Mouse (Mus musculus) CH12.LX (cell line): Measurements from ENCODE around the gene Ccr1l1. TPM values are rescaled to one million over a fixed set of nuclear protein-coding genes. Genes with fewer than 3 reads are reported as not detected.

Experiments
- DNase-seq: peaks from one replicate; pipeline ENCODE4 v3.0.0-alpha.2; 2013; ENCODE audit errors: extremely low read depth
- H3K27ac ChIP-seq: 2 replicates; pipeline ENCODE4 v1.5.1; 2012; ENCODE audit warnings: low read depth, mild to moderate bottlenecking, control low read depth, moderate library complexity; ENCODE audit not compliant: insufficient read depth
- H3K27me3 ChIP-seq: replicated peaks from 2 replicates; pipeline ENCODE3; 2012; ENCODE audit warnings: inconsistent platforms
- H3K36me3 ChIP-seq, 2 experiments: replicated peaks in 1 of 2; 2 replicates each; pipeline versions ENCODE3 to v1.6.1; 2012; ENCODE audit warnings: inconsistent platforms in 1 of 2, low read length in 1 of 2, mild to moderate bottlenecking in 1 of 2, mixed read lengths in 1 of 2, moderate library complexity in 1 of 2; ENCODE audit not compliant: control insufficient read depth in 1 of 2, insufficient read depth in 1 of 2
- H3K4me1 ChIP-seq, 2 experiments: 2 replicates each; pipeline ENCODE4 v1.6.1; 2012; ENCODE audit warnings: inconsistent platforms in 1 of 2, moderate library complexity in 1 of 2; ENCODE audit not compliant: insufficient read depth in 2 of 2, control insufficient read depth in 1 of 2
- H3K4me2 ChIP-seq: 2 replicates; pipeline ENCODE4 v1.6.1; 2012; ENCODE audit warnings: low read depth, mild to moderate bottlenecking, control low read depth; ENCODE audit not compliant: poor library complexity, insufficient read depth, severe bottlenecking
- H3K4me3 ChIP-seq, 3 experiments: fragments of 150-350 bp in 1 of 3; sonication (generic) in 1 of 3; replicated peaks in 1 of 3; 2 replicates each; pipeline versions ENCODE3 to v1.5.1; 2011 to 2012; ENCODE audit warnings: low read depth in 2 of 3, low read length in 2 of 3, mild to moderate bottlenecking in 2 of 3, moderate library complexity in 2 of 3, control low read depth in 1 of 3, improper control_type of control experiment in 1 of 3, inconsistent platforms in 1 of 3, mixed read lengths in 1 of 3; ENCODE audit not compliant: poor library complexity in 1 of 3
- H3K79me2 ChIP-seq: replicated peaks from 2 replicates; pipeline ENCODE4 v1.6.1; 2012; ENCODE audit warnings: mild to moderate bottlenecking, moderate library complexity; ENCODE audit not compliant: control insufficient read depth, poor library complexity, insufficient read depth, severe bottlenecking; ENCODE audit errors: extremely low read depth
- H3K9ac ChIP-seq: 2 replicates; pipeline ENCODE4 v1.6.1; 2012; ENCODE audit warnings: low read depth, mild to moderate bottlenecking, control low read depth, moderate library complexity; ENCODE audit not compliant: insufficient read depth
- H3K9me3 ChIP-seq: replicated peaks from 2 replicates; pipeline ENCODE3; 2012; ENCODE audit warnings: low read length, inconsistent platforms, mixed read lengths
- BHLHE40 ChIP-seq: IDR thresholded peaks from 2 replicates; pipeline ENCODE4 v1.6.1; 2011; ENCODE audit warnings: mild to moderate bottlenecking, low read depth, low read length, improper control_type of control experiment
- CHD1 ChIP-seq: IDR thresholded peaks from 2 replicates; pipeline ENCODE4 v1.6.1; 2012; ENCODE audit warnings: low read depth, low read length, improper control_type of control experiment, inconsistent platforms
- CHD2 ChIP-seq: IDR thresholded peaks from 2 replicates; pipeline ENCODE4 v1.6.1; 2011; ENCODE audit warnings: low read length, improper control_type of control experiment
- CTCF ChIP-seq, 2 experiments: IDR thresholded peaks in 1 of 2; conservative IDR thresholded peaks in 1 of 2; 2 replicates each; pipeline ENCODE4 v1.5.1; 2011 to 2012; ENCODE audit warnings: low read depth in 2 of 2, low read length in 2 of 2, improper control_type of control experiment in 1 of 2, inconsistent platforms in 1 of 2, mild to moderate bottlenecking in 1 of 2, moderate library complexity in 1 of 2
- ETS1 ChIP-seq: conservative IDR thresholded peaks from 2 replicates; pipeline ENCODE4 v1.6.1; 2012; ENCODE audit warnings: low read depth, mild to moderate bottlenecking, inconsistent platforms, low read length, improper control_type of control experiment, moderate library complexity
- GABPA ChIP-seq: IDR thresholded peaks from 2 replicates; pipeline ENCODE4 v1.6.1; 2012; ENCODE audit warnings: low read depth, low read length, improper control_type of control experiment, inconsistent platforms; ENCODE audit not compliant: insufficient replicate concordance
- HCFC1 ChIP-seq: IDR thresholded peaks from 2 replicates; pipeline ENCODE4 v1.6.1; 2012; ENCODE audit warnings: low read depth, mild to moderate bottlenecking, inconsistent platforms, low read length, improper control_type of control experiment
- IRF4 ChIP-seq: IDR thresholded peaks from 2 replicates; pipeline ENCODE4 v1.6.1; 2014; ENCODE audit warnings: low read depth, mild to moderate bottlenecking, inconsistent platforms, low read length, improper control_type of control experiment
- JUN ChIP-seq: IDR thresholded peaks from 2 replicates; pipeline ENCODE4 v1.6.1; 2011; ENCODE audit warnings: low read depth, mild to moderate bottlenecking, low read length, improper control_type of control experiment, moderate library complexity; ENCODE audit not compliant: insufficient read depth
- JUND ChIP-seq: conservative IDR thresholded peaks from 2 replicates; pipeline ENCODE4 v1.6.1; 2011; ENCODE audit warnings: low read depth, low read length, improper control_type of control experiment
- MAFK ChIP-seq: IDR thresholded peaks from 2 replicates; pipeline ENCODE4 v1.6.1; 2011; ENCODE audit warnings: low read length, improper control_type of control experiment; ENCODE audit not compliant: insufficient replicate concordance
- MXI1 ChIP-seq: IDR thresholded peaks from 2 replicates; pipeline ENCODE4 v1.6.1; 2011; ENCODE audit warnings: mild to moderate bottlenecking, low read depth, low read length, improper control_type of control experiment
- NELFE ChIP-seq: IDR thresholded peaks from 2 replicates; pipeline ENCODE4 v1.6.1; 2011; ENCODE audit warnings: low read depth, low read length, improper control_type of control experiment
- PAX5 ChIP-seq: IDR thresholded peaks from 2 replicates; pipeline ENCODE4 v1.6.1; 2012; ENCODE audit warnings: low read length, inconsistent platforms, mixed read lengths
- POLR2A ChIP-seq: IDR thresholded peaks from 2 replicates; pipeline ENCODE4 v1.6.1; 2011; ENCODE audit warnings: low read depth, mild to moderate bottlenecking, improper control_type of control experiment, low read length
- POLR2AphosphoS2 ChIP-seq: IDR thresholded peaks from 2 replicates; pipeline ENCODE4 v1.6.1; 2011; ENCODE audit warnings: low read depth, low read length, improper control_type of control experiment
- RAD21 ChIP-seq: IDR thresholded peaks from 2 replicates; pipeline ENCODE4 v1.6.1; 2011; ENCODE audit warnings: low read depth, mild to moderate bottlenecking, low read length, improper control_type of control experiment, moderate library complexity
- RCOR1 ChIP-seq: conservative IDR thresholded peaks from 2 replicates; pipeline ENCODE4 v1.6.1; 2012; ENCODE audit warnings: low read depth, mild to moderate bottlenecking, inconsistent platforms, low read length, improper control_type of control experiment
- SMC3 ChIP-seq: IDR thresholded peaks from 2 replicates; pipeline ENCODE4 v1.6.1; 2011; ENCODE audit warnings: low read depth, low read length, improper control_type of control experiment
- TBP ChIP-seq: conservative IDR thresholded peaks from 2 replicates; pipeline ENCODE4 v1.6.1; 2011; ENCODE audit warnings: low read depth, low read length, improper control_type of control experiment
- TCF12 ChIP-seq: IDR thresholded peaks from 2 replicates; pipeline ENCODE4 v1.6.1; 2014; ENCODE audit warnings: low read depth, mild to moderate bottlenecking, inconsistent platforms, low read length, improper control_type of control experiment
- UBTF ChIP-seq: IDR thresholded peaks from 2 replicates; pipeline ENCODE4 v1.6.1; 2012; ENCODE audit warnings: low read depth, mild to moderate bottlenecking, inconsistent platforms, low read length, improper control_type of control experiment, moderate library complexity
- USF1 ChIP-seq: IDR thresholded peaks from 2 replicates; pipeline ENCODE4 v1.6.1; 2014; ENCODE audit warnings: low read depth, mild to moderate bottlenecking, inconsistent platforms, low read length, improper control_type of control experiment
- USF2 ChIP-seq: conservative IDR thresholded peaks from 2 replicates; pipeline ENCODE4 v1.6.1; 2011; ENCODE audit warnings: low read depth, low read length, improper control_type of control experiment
- ZC3H11A ChIP-seq: IDR thresholded peaks from 2 replicates; pipeline ENCODE4 v1.6.1; 2012; ENCODE audit warnings: low read depth, mild to moderate bottlenecking, inconsistent platforms, low read length, improper control_type of control experiment
- ZKSCAN1 ChIP-seq: IDR thresholded peaks from 2 replicates; pipeline ENCODE4 v1.6.1; 2012; ENCODE audit warnings: low read depth, inconsistent platforms, low read length, improper control_type of control experiment, borderline replicate concordance
- ZMIZ1 ChIP-seq: IDR thresholded peaks from 2 replicates; pipeline ENCODE4 v1.6.1; 2012; ENCODE audit warnings: low read depth, mild to moderate bottlenecking, inconsistent platforms, low read length, improper control_type of control experiment
- ZNF384 ChIP-seq: IDR thresholded peaks from 2 replicates; pipeline ENCODE4 v1.6.1; 2012; ENCODE audit warnings: low read depth, low read length, improper control_type of control experiment, inconsistent platforms
- dilution Hi-C: fragments of 300-500 bp; cut with MboI; formaldehyde crosslinking; loops from 2 replicates; pipeline ENCODE4 v1.14.3; 2020; ENCODE audit warnings: low sequenced_read_pairs; ENCODE audit not compliant: extremely low pct_unique_long_range_greater_than_20kb, extremely low pct_ligation_motif_present
- in situ Hi-C: fragments of 300-500 bp; cut with MboI; formaldehyde crosslinking; loops from 3 replicates; pipeline ENCODE4 v1.14.3; 2019; ENCODE audit warnings: low sequenced_read_pairs, low pct_ligation_motif_present, low pct_unique_long_range_greater_than_20kb, mixed read lengths
- polyA plus RNA-seq: library from polyadenylated mRNA; unstranded; fragments of >175 nt; gene quantifications from 2 replicates; pipeline ENCODE4 v1.2.1, GENCODE M21; 2012; ENCODE audit warnings: low read depth; ENCODE audit not compliant: insufficient read length
- total RNA-seq, 2 experiments: library from RNA; depleted of rRNA; stranded (reverse); fragments of 300-350 nt in 1 of 2; fragments of >200 nt in 1 of 2; gene quantifications; 2 replicates each; pipeline ENCODE4 v1.2.3; 2012 to 2014

Gene Ccr1l1
- total and polyA plus RNA-seq, 3 experiments = 0.08 TPM; not detected in 2

DNA sequence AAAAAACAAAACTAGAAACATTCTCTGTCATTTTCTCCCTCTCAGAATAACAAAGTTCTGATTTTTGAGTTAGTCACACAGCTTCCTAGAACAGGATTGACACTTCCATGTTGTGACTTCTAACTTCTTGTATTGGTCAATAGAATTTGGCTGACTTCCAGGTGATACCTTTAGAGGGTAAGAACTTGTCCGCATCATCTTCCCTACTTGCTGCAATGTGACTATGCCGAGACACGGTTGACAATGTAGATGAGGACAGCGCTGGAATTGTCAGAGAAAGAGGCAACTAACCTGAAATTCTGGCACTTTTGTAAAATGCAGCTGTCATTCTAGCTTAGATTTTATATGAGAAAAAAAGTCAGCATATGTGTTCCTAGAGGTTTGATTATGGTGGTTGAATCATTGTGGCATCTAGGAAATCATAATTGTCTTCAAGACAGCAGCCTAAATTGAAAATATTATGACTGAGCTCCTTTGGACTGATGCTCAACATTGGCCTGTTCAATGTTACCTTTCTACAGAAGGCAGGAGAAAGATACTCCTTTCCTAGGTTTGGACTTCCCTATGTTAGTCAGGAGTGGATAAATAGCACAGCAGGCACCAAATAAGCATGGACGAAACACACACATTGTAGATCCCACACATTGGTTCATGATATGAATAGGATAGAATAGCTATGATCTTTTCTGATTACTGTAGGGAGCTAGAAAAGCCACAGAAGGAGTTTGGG is 44.3 kb downstream of the Ccr1l1 start:
- peaks cover 30 to 68% of the 10 kb centered on the region in 2 experiments for H3K4me1 ChIP-seq
- no peaks in the 10 kb centered on the region for H3K36me3 ChIP-seq
- no peak overlapping the region for H3K4me3 ChIP-seq
- dilution Hi-C loops (no loop called here), in situ Hi-C loops (no loop called here)
- no peaks in the 10 kb centered on the region for H3K9me3 ChIP-seq
- no peaks in the 10 kb centered on the region for H3K27me3 ChIP-seq
- no peaks in the 10 kb centered on the region for H3K79me2 ChIP-seq
- TF ChIP-seq ZC3H11A (no peak), RCOR1 (no peak), JUN (no peak), POLR2AphosphoS2 (no peak), JUND (no peak), POLR2A (no peak), UBTF (no peak), GABPA (no peak), PAX5 (no peak), MAFK (no peak), CHD2 (no peak), MXI1 (no peak), IRF4 (no peak), ZKSCAN1 (no peak), CTCF (conservative IDR thresholded peaks at IDR 0.05 in 1 of 2, IDR thresholded peaks at IDR 0.05 in 1 of 2; ENCODE audit: low read depth in 2 of 2, low read length in 2 of 2) (no peak)
- no peak overlapping the region for H3K27ac ChIP-seq
- no peak for DNase-seq
- no peak overlapping the region for H3K9ac ChIP-seq
- no peak overlapping the region for H3K4me2 ChIP-seq

DNA sequence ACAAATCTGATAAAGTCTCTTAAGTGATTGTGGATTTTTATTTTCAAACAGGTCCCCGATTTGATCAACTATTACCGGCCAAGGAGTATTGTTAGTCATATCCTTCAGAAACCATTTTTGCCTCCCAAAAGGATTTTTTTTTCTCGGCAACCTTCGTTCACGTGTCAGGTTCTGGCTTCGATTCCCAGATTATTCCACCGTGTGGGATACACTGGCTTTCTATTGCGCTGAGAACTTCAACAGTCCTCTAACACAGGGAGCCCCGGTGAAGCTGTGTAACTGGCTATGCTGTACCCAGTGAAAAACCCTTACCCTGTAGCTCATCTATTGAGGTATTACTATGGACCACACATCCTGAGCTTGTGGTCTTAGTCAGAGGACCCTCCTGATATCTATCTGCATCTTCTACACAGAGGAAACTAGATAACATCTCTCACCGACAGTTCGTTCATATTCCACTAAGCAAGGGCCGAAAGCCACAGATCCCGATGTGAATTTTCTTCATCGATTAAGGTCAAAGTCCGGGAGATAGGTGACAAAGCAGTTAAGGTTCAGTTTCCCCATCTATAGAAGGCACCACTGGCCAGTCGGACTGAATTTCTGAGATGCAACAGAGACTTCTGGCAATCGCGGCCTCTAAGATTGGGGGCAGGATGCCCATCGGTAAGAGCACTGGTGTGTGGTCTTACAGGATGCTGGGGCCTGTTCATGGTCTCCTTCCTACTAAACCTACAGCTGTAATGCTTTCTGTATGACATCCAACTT is 45.1 kb downstream of the Ccr1l1 start:
- Histone ChIP-seq H3K4me3 (no peak overlapping the region), H3K4me1 (peaks cover 30 to 65% of the 10 kb centered on the region in 2 experiments), H3K9me3 (no peaks in the 10 kb centered on the region), H3K27ac (no peak overlapping the region), H3K27me3 (no peaks in the 10 kb centered on the region), H3K4me2 (no peak overlapping the region), H3K9ac (no peak overlapping the region), H3K79me2 (no peaks in the 10 kb centered on the region), H3K36me3 (no peaks in the 10 kb centered on the region)
- no peak for TF ChIP-seq POLR2A
- TF ChIP-seq PAX5 = no peak
- no peak for TF ChIP-seq MAFK
- TF ChIP-seq USF2 = no peak
- TF ChIP-seq ZMIZ1 = no peak
- TF ChIP-seq ZC3H11A = no peak
- no peak for TF ChIP-seq MXI1
- TF ChIP-seq BHLHE40 = no peak
- no peak for TF ChIP-seq CHD1
- TF ChIP-seq NELFE = no peak
- no peak for TF ChIP-seq RAD21
- no peak for TF ChIP-seq IRF4
- no peak for TF ChIP-seq CHD2
- TF ChIP-seq TCF12 = no peak
- no peak for TF ChIP-seq ETS1
- no peak for TF ChIP-seq USF1
- TF ChIP-seq TBP = no peak
- no peak for TF ChIP-seq SMC3
- no peak for TF ChIP-seq HCFC1
- TF ChIP-seq ZNF384 = no peak
- dilution Hi-C loops = no loop called here
- no peak for DNase-seq
- in situ Hi-C loops = no loop called here
